Mouse (Mus musculus): ENCODE measurements around the gene Apbb1. TPM values are rescaled to one million over a fixed set of nuclear protein-coding genes. Genes with fewer than 3 reads are reported as not detected.

Apbb1 gene
- total RNA-seq, 1 experiment, result 19.9 TPM

DNA sequence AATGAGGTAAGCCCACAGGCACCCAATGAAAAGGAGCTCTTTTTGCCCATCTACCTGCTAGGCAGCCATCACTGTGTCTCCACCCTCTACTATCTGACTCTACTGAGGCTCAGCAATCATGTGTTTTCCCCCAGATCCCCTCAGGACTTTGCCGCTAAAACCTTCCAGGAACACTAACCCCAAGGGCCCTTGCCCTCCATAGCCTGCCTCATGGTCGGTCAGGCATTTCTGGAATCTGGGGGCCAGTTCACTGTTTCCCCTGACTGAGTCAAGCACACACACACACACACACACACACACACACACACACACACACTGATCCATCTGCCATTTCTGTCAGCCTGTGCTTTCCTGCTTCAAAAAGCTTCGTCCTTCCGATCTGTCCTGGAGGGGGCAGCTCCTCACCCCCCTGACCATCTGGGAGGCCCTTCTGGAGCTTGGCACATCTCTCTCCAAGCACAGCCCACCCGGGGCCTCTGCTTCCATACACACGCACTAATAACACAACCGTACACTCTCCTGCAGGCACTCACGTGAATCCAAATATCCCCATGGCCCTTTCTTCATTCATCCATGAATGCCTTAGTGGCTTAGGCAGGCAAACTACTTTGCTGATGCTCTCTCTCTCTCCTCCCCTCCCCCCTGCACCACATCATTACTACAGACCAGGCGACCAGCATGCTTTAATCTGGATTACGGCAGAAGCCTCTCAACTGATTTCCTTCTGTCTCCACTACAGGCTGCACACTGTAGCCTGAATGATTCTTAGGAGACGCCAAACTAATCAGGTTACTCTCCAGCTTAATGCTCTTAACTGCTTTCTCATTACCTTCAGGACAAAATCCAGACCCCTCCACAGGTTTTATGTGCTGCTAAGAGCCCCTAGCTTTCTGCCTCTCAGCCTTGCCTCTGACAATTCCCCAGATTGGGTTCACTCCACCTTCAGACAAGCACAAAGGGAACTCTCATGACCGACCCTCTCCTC is 11.6 kb downstream of the Apbb1 start:
- no peak for DNase-seq (ENCODE audit: low read depth, low spot score)
- Histone ChIP-seq H3K9ac (ENCODE audit: insufficient read depth, low read depth, low read length, poor library complexity, severe bottlenecking) (no peak overlapping the region), H3K4me1 (ENCODE audit: control insufficient read depth in 2 of 2, insufficient read depth in 2 of 2, low read length in 2 of 2, poor library complexity in 1 of 2) (peaks cover 0 to 7% of the 10 kb centered on the region in 2 experiments; a peak in 1 of 4 replicates)

DNA sequence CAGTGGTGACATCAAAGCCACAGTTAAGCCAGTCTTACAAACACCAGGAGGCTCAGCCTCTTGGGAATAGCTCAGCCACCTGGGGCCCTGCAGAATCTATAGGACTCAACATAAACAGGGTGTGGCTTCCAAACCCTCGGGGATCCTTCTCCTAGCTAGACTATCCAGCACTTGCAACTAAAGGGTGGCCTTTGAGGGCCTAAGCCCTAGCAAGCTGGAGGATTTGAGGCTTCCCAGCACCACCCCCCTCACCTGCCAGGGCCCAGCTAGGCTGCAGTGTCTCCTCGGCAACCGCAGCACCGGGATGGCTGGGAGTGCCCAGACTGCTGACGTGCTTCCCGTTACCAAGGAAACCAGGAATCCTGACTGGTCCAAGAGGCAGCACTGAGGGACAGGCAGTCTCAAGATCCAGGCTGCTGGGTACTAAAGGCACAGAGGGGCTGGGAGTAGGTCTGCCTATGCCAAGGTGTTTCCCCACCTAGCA is 12.4 kb downstream of the Apbb1 start:
- Histone ChIP-seq H3K4me3 (ENCODE audit: insufficient read depth in 1 of 2, low read depth in 1 of 2, low read length in 2 of 2, poor library complexity in 1 of 2, severe bottlenecking in 1 of 2) (no peak overlapping the region), H3K27ac (ENCODE audit: insufficient read depth, low read depth, low read length, poor library complexity, severe bottlenecking) (no peak overlapping the region), H3K9me3 (ENCODE audit: control insufficient read depth, insufficient read depth, low read depth, low read length) (no peaks in the 10 kb centered on the region), H3K36me3 (ENCODE audit: control insufficient read depth, insufficient read depth, low read length, poor library complexity, severe bottlenecking) (peaks cover 2% of the 10 kb centered on the region; the same call in 1 of the 2 replicates), H3K4me1 (ENCODE audit: control insufficient read depth in 2 of 2, insufficient read depth in 2 of 2, low read length in 2 of 2, poor library complexity in 1 of 2) (peaks cover 0 to 7% of the 10 kb centered on the region in 2 experiments; a peak in 1 of 4 replicates), H3K9ac (ENCODE audit: insufficient read depth, low read depth, low read length, poor library complexity, severe bottlenecking) (no peak overlapping the region)
- no peak for DNase-seq (ENCODE audit: low read depth, low spot score)
- in situ Hi-C loops (cut with MboI; ENCODE audit: low sequenced_read_pairs in 2 of 2, unreplicated experiment in 2 of 2), result no loop called here
- TF ChIP-seq ZNF384 (IDR thresholded peaks at IDR 0.05; ENCODE audit: low read depth, low read length) (no peak), HCFC1 (IDR thresholded peaks at IDR 0.05; ENCODE audit: borderline replicate concordance, insufficient read depth, low read length) (no peak), MAFK (IDR thresholded peaks at IDR 0.05; ENCODE audit: insufficient read depth, low read depth, low read length) (no peak)

More for the DNA sequence above, 11.6 kb downstream of the Apbb1 start:
- in situ Hi-C loops (cut with MboI; ENCODE audit: low sequenced_read_pairs in 2 of 2, unreplicated experiment in 2 of 2), result no loop called here
- H3K4me3 ChIP-seq (ENCODE audit: insufficient read depth in 1 of 2, low read depth in 1 of 2, low read length in 2 of 2, poor library complexity in 1 of 2, severe bottlenecking in 1 of 2), result no peak overlapping the region
- no peaks in the 10 kb centered on the region for H3K9me3 ChIP-seq (ENCODE audit: control insufficient read depth, insufficient read depth, low read depth, low read length)
- no peak for TF ChIP-seq HCFC1 (IDR thresholded peaks at IDR 0.05; ENCODE audit: borderline replicate concordance, insufficient read depth, low read length)
- no peak for TF ChIP-seq ZC3H11A (IDR thresholded peaks at IDR 0.05; ENCODE audit: borderline replicate concordance, low read depth, low read length)
- no peak for TF ChIP-seq ZNF384 (IDR thresholded peaks at IDR 0.05; ENCODE audit: low read depth, low read length)
- no peak for TF ChIP-seq CHD2 (IDR thresholded peaks at IDR 0.05; ENCODE audit: low read depth, low read length)
- TF ChIP-seq MAFK (IDR thresholded peaks at IDR 0.05; ENCODE audit: insufficient read depth, low read depth, low read length), result no peak
- no peak overlapping the region for H3K27ac ChIP-seq (ENCODE audit: insufficient read depth, low read depth, low read length, poor library complexity, severe bottlenecking)
- H3K36me3 ChIP-seq (ENCODE audit: control insufficient read depth, insufficient read depth, low read length, poor library complexity, severe bottlenecking), result peaks cover 2% of the 10 kb centered on the region; the same call in 1 of the 2 replicates

DNA sequence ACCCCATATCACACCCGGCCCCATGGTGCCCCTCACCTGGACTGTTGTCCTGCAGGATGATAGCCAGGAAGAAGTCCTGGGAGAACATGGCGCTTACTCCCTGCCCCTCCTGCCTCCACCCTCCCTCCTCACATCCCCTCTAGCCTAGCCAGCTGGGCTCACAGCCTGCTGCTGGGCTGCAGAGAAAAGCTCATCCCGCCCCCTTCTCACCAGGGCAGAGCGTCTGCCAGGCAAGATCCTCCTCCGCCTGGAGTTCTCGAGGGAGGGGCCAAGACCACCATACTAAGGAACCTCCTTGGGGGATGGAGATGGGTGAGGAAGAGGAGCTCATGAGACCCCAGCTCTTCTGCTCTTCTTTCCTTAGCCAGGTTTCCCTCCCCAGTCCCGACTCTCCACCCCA is 12.9 kb downstream of the Apbb1 start:
- DNase-seq (ENCODE audit: low read depth, low spot score), result no peak
- no peak overlapping the region for H3K27ac ChIP-seq (ENCODE audit: insufficient read depth, low read depth, low read length, poor library complexity, severe bottlenecking)
- no peak overlapping the region for H3K9ac ChIP-seq (ENCODE audit: insufficient read depth, low read depth, low read length, poor library complexity, severe bottlenecking)
- H3K4me3 ChIP-seq (ENCODE audit: insufficient read depth in 1 of 2, low read depth in 1 of 2, low read length in 2 of 2, poor library complexity in 1 of 2, severe bottlenecking in 1 of 2), result no peak overlapping the region
- no peaks in the 10 kb centered on the region for H3K9me3 ChIP-seq (ENCODE audit: control insufficient read depth, insufficient read depth, low read depth, low read length)
- TF ChIP-seq ZC3H11A (IDR thresholded peaks at IDR 0.05; ENCODE audit: borderline replicate concordance, low read depth, low read length) (no peak), HCFC1 (IDR thresholded peaks at IDR 0.05; ENCODE audit: borderline replicate concordance, insufficient read depth, low read length) (no peak), ZNF384 (IDR thresholded peaks at IDR 0.05; ENCODE audit: low read depth, low read length) (no peak), CHD2 (IDR thresholded peaks at IDR 0.05; ENCODE audit: low read depth, low read length) (no peak), MAFK (IDR thresholded peaks at IDR 0.05; ENCODE audit: insufficient read depth, low read depth, low read length) (no peak)
- in situ Hi-C loops (cut with MboI; ENCODE audit: low sequenced_read_pairs in 2 of 2, unreplicated experiment in 2 of 2), result no loop called here
- peaks cover 0 to 7% of the 10 kb centered on the region in 2 experiments; a peak in 1 of 4 replicates for H3K4me1 ChIP-seq (ENCODE audit: control insufficient read depth in 2 of 2, insufficient read depth in 2 of 2, low read length in 2 of 2, poor library complexity in 1 of 2)
- H3K36me3 ChIP-seq (ENCODE audit: control insufficient read depth, insufficient read depth, low read length, poor library complexity, severe bottlenecking), result peaks cover 2% of the 10 kb centered on the region; the same call in 1 of the 2 replicates

DNA sequence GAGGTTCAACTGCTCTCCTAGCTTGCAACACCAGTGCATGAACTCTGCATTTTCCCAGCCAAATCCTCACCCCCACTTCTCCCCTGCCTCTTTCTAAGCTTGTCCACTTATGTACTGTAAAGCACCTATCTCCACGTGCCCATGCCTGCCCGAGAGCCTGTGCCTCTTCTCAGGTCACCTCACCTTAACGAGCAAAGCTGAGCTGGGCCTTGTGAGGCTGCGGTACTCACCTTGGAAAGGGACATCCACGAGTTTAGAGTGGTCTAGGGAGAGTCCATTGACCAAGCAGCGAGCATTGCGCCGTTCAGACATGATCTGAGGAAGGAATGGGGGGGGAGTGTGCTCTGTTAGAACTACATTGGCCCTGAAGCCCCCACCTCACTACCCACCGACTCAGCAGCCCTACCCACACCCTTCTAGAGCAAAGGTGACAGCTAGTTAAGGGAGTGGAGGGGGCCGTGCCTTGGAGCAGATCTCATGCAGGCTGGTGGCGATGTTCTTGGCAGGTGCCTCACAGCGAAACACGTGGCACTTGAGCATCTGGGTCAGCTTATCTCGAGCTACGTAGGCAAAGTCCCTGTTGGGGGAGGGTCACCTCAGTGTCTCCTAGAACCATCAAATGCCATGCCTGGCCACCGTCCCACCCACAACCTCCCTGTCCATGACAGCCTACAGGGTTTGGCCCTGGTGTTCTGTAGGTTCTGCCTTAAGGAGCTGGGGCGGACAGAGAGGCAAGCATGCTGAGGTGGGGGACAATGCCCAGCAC is 16.2 kb downstream of the Apbb1 start:
- in situ Hi-C loops (cut with MboI; ENCODE audit: low sequenced_read_pairs in 2 of 2, unreplicated experiment in 2 of 2), result no loop called here
- H3K4me3 ChIP-seq (ENCODE audit: insufficient read depth in 1 of 2, low read depth in 1 of 2, low read length in 2 of 2, poor library complexity in 1 of 2, severe bottlenecking in 1 of 2), result no peak overlapping the region
- H3K9me3 ChIP-seq (ENCODE audit: control insufficient read depth, insufficient read depth, low read depth, low read length), result no peaks in the 10 kb centered on the region
- H3K36me3 ChIP-seq (ENCODE audit: control insufficient read depth, insufficient read depth, low read length, poor library complexity, severe bottlenecking), result no peaks in the 10 kb centered on the region
- no peak overlapping the region for H3K9ac ChIP-seq (ENCODE audit: insufficient read depth, low read depth, low read length, poor library complexity, severe bottlenecking)
- H3K27ac ChIP-seq (ENCODE audit: insufficient read depth, low read depth, low read length, poor library complexity, severe bottlenecking), result no peak overlapping the region
- H3K4me1 ChIP-seq (ENCODE audit: control insufficient read depth in 2 of 2, insufficient read depth in 2 of 2, low read length in 2 of 2, poor library complexity in 1 of 2), result peaks cover 0 to 7% of the 10 kb centered on the region in 2 experiments; a peak in 1 of 4 replicates
- no peak for DNase-seq (ENCODE audit: low read depth, low spot score)
- TF ChIP-seq CHD2 (IDR thresholded peaks at IDR 0.05; ENCODE audit: low read depth, low read length) (no peak), HCFC1 (IDR thresholded peaks at IDR 0.05; ENCODE audit: borderline replicate concordance, insufficient read depth, low read length) (no peak), ZNF384 (IDR thresholded peaks at IDR 0.05; ENCODE audit: low read depth, low read length) (no peak), ZC3H11A (IDR thresholded peaks at IDR 0.05; ENCODE audit: borderline replicate concordance, low read depth, low read length) (no peak), MAFK (IDR thresholded peaks at IDR 0.05; ENCODE audit: insufficient read depth, low read depth, low read length) (no peak)
